Mouse (Mus musculus) neutrophil, adult 83 days (primary cell): ENCODE results near the gene Tnxb. TPM values are rescaled to one million over a fixed set of nuclear protein-coding genes. Genes with fewer than 3 reads are reported as not detected.

Source experiments
- total RNA-seq, 2 experiments: library from RNA; stranded (reverse); gene quantifications; one replicate each; pipeline ENCODE4 v1.2.4; 2023

Tnxb gene
- total RNA-seq = under 1 TPM; 0.04 to 0.07 TPM

GRCm38 (mm10) chr17:34670235-34670634, at the start of gene Tnxb:
Tnxb (plus strand) TSS chr17:34670535.

GRCm38 (mm10) chr17:34627943-34628643, 42.2 kb upstream of the Tnxb start, which contains the start of gene Ppt2:
Ppt2 (minus strand) TSS chr17:34628510.

GRCm38 (mm10) chr17:34629221-34629751, 41.0 kb upstream of the Tnxb start, which contains the start of gene Prrt1:
Prrt1 (plus strand) TSS chr17:34629533.

GRCm38 (mm10) chr17:34644608-34645007, 25.7 kb upstream of the Tnxb start, which contains the start of gene Fkbpl:
Fkbpl (plus strand) TSS chr17:34644764.

GRCm38 (mm10) chr17:34646906-34647787, 23.2 kb upstream of the Tnxb start, which contains the start of gene Atf6b:
Atf6b (plus strand) TSS chr17:34647146.

GRCm38 (mm10) chr17:34743719-34744118, 73.4 kb downstream of the Tnxb start, which contains the start of gene C4b:
C4b (minus strand) TSS chr17:34743882.

Other genes starting within 250 kb of the Tnxb start
- not detected for gene Btnl4, start 193.2 kb upstream of the Tnxb start, total RNA-seq
- gene Btnl6, start 153.2 kb upstream of the Tnxb start, total RNA-seq = not detected
- 1 to 10 TPM; 1.0 to 1.5 TPM for gene Notch4, start 106.3 kb upstream of the Tnxb start, total RNA-seq
- gene Gpsm3, start 80.7 kb upstream of the Tnxb start, total RNA-seq = 100 to 1,000 TPM; 376 to 393 TPM
- gene Pbx2, start 79.3 kb upstream of the Tnxb start, total RNA-seq = 10 to 100 TPM; 94.8 to 99.9 TPM
- 1 to 10 TPM; 5.8 to 7.0 TPM for gene Ager, start 72.7 kb upstream of the Tnxb start, total RNA-seq
- gene Rnf5, start 66.8 kb upstream of the Tnxb start, total RNA-seq = 10 to 100 TPM; 38.2 to 39.0 TPM
- 10 to 100 TPM; 55.4 to 56.5 TPM for gene Agpat1, start 66.3 kb upstream of the Tnxb start, total RNA-seq
- gene Egfl8, start 54.6 kb upstream of the Tnxb start, total RNA-seq = 1 to 10 TPM; 5.0 to 5.5 TPM
- gene Ppt2, start 42.0 kb upstream of the Tnxb start, total RNA-seq = 10 to 100 TPM; 42.1 to 43.5 TPM
- not detected for gene Prrt1, start 41.0 kb upstream of the Tnxb start, total RNA-seq
- gene Fkbpl, start 25.8 kb upstream of the Tnxb start, total RNA-seq = 10 to 100 TPM; 13.6 to 18.7 TPM
- gene Atf6b, start 23.4 kb upstream of the Tnxb start, total RNA-seq = 10 to 100 TPM; 59.5 to 60.4 TPM
- under 1 TPM; 0.29 to 0.59 TPM for gene C4b, start 73.3 kb downstream of the Tnxb start, total RNA-seq
- gene Cyp21a1, start 134.0 kb downstream of the Tnxb start, total RNA-seq = not detected
- gene Stk19, start 166.4 kb downstream of the Tnxb start, total RNA-seq = 10 to 100 TPM; 34.1 to 39.4 TPM
- gene Dxo, start 166.5 kb downstream of the Tnxb start, total RNA-seq = 10 to 100 TPM; 49.0 to 49.1 TPM
- gene Skiv2l, start 179.7 kb downstream of the Tnxb start, total RNA-seq = 10 to 100 TPM; 66.2 to 72.1 TPM
- gene Nelfe, start 179.9 kb downstream of the Tnxb start, total RNA-seq = 10 to 100 TPM; 23.4 to 30.8 TPM
- gene Cfb, start 192.0 kb downstream of the Tnxb start, total RNA-seq = 1 to 10 TPM; 1.6 to 1.8 TPM
- 1 to 10 TPM; 2.8 to 3.9 TPM for gene Zbtb12, start 208.9 kb downstream of the Tnxb start, total RNA-seq
- gene Gm20547, start 211.5 kb downstream of the Tnxb start, total RNA-seq = not detected
- gene C2, start 227.7 kb downstream of the Tnxb start, total RNA-seq = under 1 TPM in 1 of 2 experiments, not detected in 1; 0.24 TPM
- gene Ehmt2, start 227.9 kb downstream of the Tnxb start, total RNA-seq = 10 to 100 TPM; 68.7 to 71.8 TPM
- not detected for gene Slc44a4, start 243.9 kb downstream of the Tnxb start, total RNA-seq